Mouse (Mus musculus): Measurements from ENCODE around the gene Myo10. TPM values are rescaled to one million over a fixed set of nuclear protein-coding genes. Genes with fewer than 3 reads are reported as not detected.

The Myo10 gene
- 26.1 and 29.9 TPM in 2 replicates for polyA plus RNA-seq (2012; rRNA removed)

GRCm38 (mm10) chr15:25622200-25622866 lies at the start of gene Myo10:
Myo10 (plus strand) TSS chr15:25622525.
- Histone ChIP-seq H3K36me3 (ENCODE audit: control insufficient read depth, insufficient read depth, low read length) (no peaks in the 10 kb centered on the region), H3K4me1 (replicated peaks; ENCODE audit: control insufficient read depth, insufficient read depth, low read length) (peaks cover 4% of the 10 kb centered on the region), H3K27ac (ENCODE audit: control insufficient read depth, insufficient read depth, low read length) (no peak within 1 kb of the TSS), H3K27me3 (ENCODE audit: control insufficient read depth, insufficient read depth, low read length) (no peaks in the 10 kb centered on the region), H3K4me3 (ENCODE audit: control insufficient read depth, insufficient read depth, low read length) (peak within 1 kb of the TSS; percentile 62)
- peak; percentile 100 for DNase-seq
- TF ChIP-seq CTCF (IDR thresholded peaks at IDR 0.05; ENCODE audit: borderline replicate concordance, control insufficient read depth, extremely low read depth, insufficient read depth, low read length, poor library complexity) (0 out of 2 replicates have a peak, but pooled peaks have one; percentile 34), POLR2A (IDR thresholded peaks at IDR 0.05; ENCODE audit: control insufficient read depth, extremely low read depth, insufficient read depth, low read length, poor library complexity) (peak; percentile 46)
- under 1% methylated on average over 53 of the region's 53 CpGs for WGBS

GRCm38 (mm10) chr15:25573113-25573512 lies 49.2 kb upstream of the Myo10 start:
- H3K36me3 ChIP-seq (ENCODE audit: control insufficient read depth, insufficient read depth, low read length), result no peaks in the 10 kb centered on the region
- 29% methylated on average over 3 of the region's 3 CpGs for WGBS
- no peaks in the 10 kb centered on the region for H3K27me3 ChIP-seq (ENCODE audit: control insufficient read depth, insufficient read depth, low read length)
- H3K4me3 ChIP-seq (ENCODE audit: control insufficient read depth, insufficient read depth, low read length), result no peak overlapping the region
- DNase-seq, result no peak
- peaks cover 13% of the 10 kb centered on the region for H3K4me1 ChIP-seq (replicated peaks; ENCODE audit: control insufficient read depth, insufficient read depth, low read length)
- H3K27ac ChIP-seq (ENCODE audit: control insufficient read depth, insufficient read depth, low read length), result no peak overlapping the region
- TF ChIP-seq CTCF (IDR thresholded peaks at IDR 0.05; ENCODE audit: borderline replicate concordance, control insufficient read depth, extremely low read depth, insufficient read depth, low read length, poor library complexity) (no peak), POLR2A (IDR thresholded peaks at IDR 0.05; ENCODE audit: control insufficient read depth, extremely low read depth, insufficient read depth, low read length, poor library complexity) (no peak)

GRCm38 (mm10) chr15:25573876-25574601 lies 48.3 kb upstream of the Myo10 start:
- DNase-seq, result no peak
- Histone ChIP-seq H3K36me3 (ENCODE audit: control insufficient read depth, insufficient read depth, low read length) (no peaks in the 10 kb centered on the region), H3K4me3 (ENCODE audit: control insufficient read depth, insufficient read depth, low read length) (no peak overlapping the region), H3K27ac (ENCODE audit: control insufficient read depth, insufficient read depth, low read length) (no peak overlapping the region), H3K4me1 (replicated peaks; ENCODE audit: control insufficient read depth, insufficient read depth, low read length) (peaks cover 16% of the 10 kb centered on the region), H3K27me3 (ENCODE audit: control insufficient read depth, insufficient read depth, low read length) (no peaks in the 10 kb centered on the region)
- 95% methylated on average over 7 of the region's 7 CpGs for WGBS
- TF ChIP-seq POLR2A (IDR thresholded peaks at IDR 0.05; ENCODE audit: control insufficient read depth, extremely low read depth, insufficient read depth, low read length, poor library complexity) (no peak), CTCF (IDR thresholded peaks at IDR 0.05; ENCODE audit: borderline replicate concordance, control insufficient read depth, extremely low read depth, insufficient read depth, low read length, poor library complexity) (no peak)

GRCm38 (mm10) chr15:25577327-25578051 lies 44.8 kb upstream of the Myo10 start:
- TF ChIP-seq CTCF (IDR thresholded peaks at IDR 0.05; ENCODE audit: borderline replicate concordance, control insufficient read depth, extremely low read depth, insufficient read depth, low read length, poor library complexity), result no peak
- TF ChIP-seq POLR2A (IDR thresholded peaks at IDR 0.05; ENCODE audit: control insufficient read depth, extremely low read depth, insufficient read depth, low read length, poor library complexity), result no peak
- Histone ChIP-seq H3K4me1 (replicated peaks; ENCODE audit: control insufficient read depth, insufficient read depth, low read length) (peaks cover 26% of the 10 kb centered on the region), H3K27ac (ENCODE audit: control insufficient read depth, insufficient read depth, low read length) (no peak overlapping the region), H3K4me3 (ENCODE audit: control insufficient read depth, insufficient read depth, low read length) (no peak overlapping the region), H3K36me3 (ENCODE audit: control insufficient read depth, insufficient read depth, low read length) (no peaks in the 10 kb centered on the region), H3K27me3 (ENCODE audit: control insufficient read depth, insufficient read depth, low read length) (no peaks in the 10 kb centered on the region)
- no peak for DNase-seq
- WGBS, result 95% methylated on average over 8 of the region's 8 CpGs

GRCm38 (mm10) chr15:25578369-25578768 lies 44.0 kb upstream of the Myo10 start:
- peak; percentile 54 for DNase-seq
- H3K27me3 ChIP-seq (ENCODE audit: control insufficient read depth, insufficient read depth, low read length), result no peaks in the 10 kb centered on the region
- 25% methylated on average over 4 of the region's 4 CpGs for WGBS
- peaks cover 22% of the 10 kb centered on the region for H3K4me1 ChIP-seq (replicated peaks; ENCODE audit: control insufficient read depth, insufficient read depth, low read length)
- TF ChIP-seq POLR2A (IDR thresholded peaks at IDR 0.05; ENCODE audit: control insufficient read depth, extremely low read depth, insufficient read depth, low read length, poor library complexity) (no peak), CTCF (IDR thresholded peaks at IDR 0.05; ENCODE audit: borderline replicate concordance, control insufficient read depth, extremely low read depth, insufficient read depth, low read length, poor library complexity) (no peak)
- no peaks in the 10 kb centered on the region for H3K36me3 ChIP-seq (ENCODE audit: control insufficient read depth, insufficient read depth, low read length)
- peak overlapping the region; percentile 95 for H3K27ac ChIP-seq (ENCODE audit: control insufficient read depth, insufficient read depth, low read length)
- no peak overlapping the region for H3K4me3 ChIP-seq (ENCODE audit: control insufficient read depth, insufficient read depth, low read length)

GRCm38 (mm10) chr15:25580731-25581130 lies 41.6 kb upstream of the Myo10 start:
- H3K27me3 ChIP-seq (ENCODE audit: control insufficient read depth, insufficient read depth, low read length), result no peaks in the 10 kb centered on the region
- DNase-seq, result peak; percentile 27
- no peak overlapping the region for H3K27ac ChIP-seq (ENCODE audit: control insufficient read depth, insufficient read depth, low read length)
- WGBS, result 8% methylated on average over 6 of the region's 6 CpGs
- TF ChIP-seq POLR2A (IDR thresholded peaks at IDR 0.05; ENCODE audit: control insufficient read depth, extremely low read depth, insufficient read depth, low read length, poor library complexity), result no peak
- no peak for TF ChIP-seq CTCF (IDR thresholded peaks at IDR 0.05; ENCODE audit: borderline replicate concordance, control insufficient read depth, extremely low read depth, insufficient read depth, low read length, poor library complexity)
- peaks cover 22% of the 10 kb centered on the region for H3K4me1 ChIP-seq (replicated peaks; ENCODE audit: control insufficient read depth, insufficient read depth, low read length)
- H3K4me3 ChIP-seq (ENCODE audit: control insufficient read depth, insufficient read depth, low read length), result no peak overlapping the region
- H3K36me3 ChIP-seq (ENCODE audit: control insufficient read depth, insufficient read depth, low read length), result no peaks in the 10 kb centered on the region
